Mouse (Mus musculus): ENCODE results near the gene Snw1.

- TF ChIP-seq CTCF (IDR thresholded peaks at IDR 0.05; ENCODE audit: low read depth) = no peak
- TF ChIP-seq EP300 (IDR thresholded peaks at IDR 0.05; ENCODE audit: low read depth) = no peak
These were observed 50.2 kb downstream of the Snw1 start for GRCm38 (mm10) chr12:87421708-87422507.
